20 mouse cellular contexts compared by ENCODE assay signal in genomic region chr11:95621541-95622130, GRCm38 (mm10). TPM values are rescaled to one million over a fixed set of nuclear protein-coding genes. Genes with fewer than 3 reads are reported as not detected.
DNase-seq lines count a peak whose midpoint lies in the region; ATAC-seq and TF ChIP-seq lines count a peak whose summit lies in the region.
"Had no signal": no experiment of that assay in that cellular context is flagged by ENCODE, and none has a peak within 500 bp of the region (broad histone marks: within the 10 kb centered on the region; RNA-seq: fewer than 3 reads in every experiment).

No protein-coding gene starts in this region.

- H3K4me1 ChIP-seq in intestine, embryonic 15.5 days (replicated peaks), result peaks cover 21% of the 10 kb centered on the region
- H3K4me1 ChIP-seq in intestine, postnatal 0 days (replicated peaks; ENCODE audit: control insufficient read depth, insufficient read depth, low read length), result no peaks in the 10 kb centered on the region
- peaks cover 23% of the 10 kb centered on the region for H3K4me1 ChIP-seq in ES-Bruce4 (ENCODE audit: control insufficient read depth, insufficient read depth, low read length)
- H3K4me1 ChIP-seq in limb, embryonic 10.5 days, result peaks cover 69% of the 10 kb centered on the region

- H3K4me3 ChIP-seq in intestine, embryonic 15.5 days (replicated peaks), result no peak overlapping the region
- no peak overlapping the region for H3K4me3 ChIP-seq in intestine, postnatal 0 days (ENCODE audit: low read depth, low read length)
- peak overlapping the region; percentile 50 for H3K4me3 ChIP-seq in ES-Bruce4 (ENCODE audit: low read depth, low read length)
- H3K4me3 ChIP-seq in limb, embryonic 10.5 days, result no peak overlapping the region
- H3K4me3 ChIP-seq: embryonic facial prominence, embryonic 15.5 days; heart, embryonic 15.5 days had no signal

- no peak for TF ChIP-seq POLR2A in ES-Bruce4 (IDR thresholded peaks at IDR 0.05; ENCODE audit: insufficient read depth, low read length)

- peak overlapping the region; percentile 25; the same call in 1 of the 2 replicates for H3K27ac ChIP-seq in intestine, embryonic 15.5 days
- no peak overlapping the region for H3K27ac ChIP-seq in intestine, postnatal 0 days (ENCODE audit: low read depth, low read length)
- peak overlapping the region; percentile 93 for H3K27ac ChIP-seq in ES-Bruce4 (ENCODE audit: insufficient read depth, low read length)
- peak overlapping the region; percentile 79 for H3K27ac ChIP-seq in limb, embryonic 10.5 days
- H3K27ac ChIP-seq: embryonic facial prominence, embryonic 15.5 days; heart, embryonic 15.5 days had no signal

- peak; percentile 80 for DNase-seq in R1 (ENCODE audit: low read depth, low spot score)
- DNase-seq in limb, embryonic 10.5 days (ENCODE audit: low spot score), result no peak
- no peak for DNase-seq in testis, postnatal 14 days (ENCODE audit: low spot score)
- no peak for DNase-seq in adrenal gland, postnatal 10 days
- DNase-seq in T-cell, adult 2 months (ENCODE audit: low spot score), result no peak
- DNase-seq: adrenal gland, adult 2 months; cerebellum, adult 8-10 months; layer of hippocampus, postnatal 36 days; lung, adult 18-20 months; lung, postnatal 36 days; right cerebral cortex, postnatal 4 days; thymus, postnatal 4 days had no signal

- no peaks in the 10 kb centered on the region for H3K36me3 ChIP-seq in intestine, embryonic 15.5 days
- H3K36me3 ChIP-seq in intestine, postnatal 0 days (ENCODE audit: control insufficient read depth, insufficient read depth), result no peaks in the 10 kb centered on the region
- H3K36me3 ChIP-seq in ES-Bruce4 (ENCODE audit: control insufficient read depth, insufficient read depth, low read length, poor library complexity, severe bottlenecking), result no peaks in the 10 kb centered on the region
- H3K36me3 ChIP-seq in limb, embryonic 10.5 days, result no peaks in the 10 kb centered on the region
- H3K36me3 ChIP-seq: embryonic facial prominence, embryonic 15.5 days; G1E; heart, embryonic 15.5 days had no signal

- peaks cover 3% of the 10 kb centered on the region; the same call in 1 of the 2 replicates for H3K27me3 ChIP-seq in intestine, embryonic 15.5 days (replicated peaks)
- H3K27me3 ChIP-seq in intestine, postnatal 0 days (replicated peaks; ENCODE audit: control insufficient read depth, insufficient read depth, low read length), result no peaks in the 10 kb centered on the region
- no peaks in the 10 kb centered on the region for H3K27me3 ChIP-seq in ES-Bruce4 (ENCODE audit: control insufficient read depth, insufficient read depth, low read length, poor library complexity, severe bottlenecking)
- peaks cover 59% of the 10 kb centered on the region for H3K27me3 ChIP-seq in limb, embryonic 10.5 days (ENCODE audit: low read depth, poor library complexity, severe bottlenecking)

- WGBS in intestine, embryonic 15.5 days, result 42% methylated on average over 9 of the region's 9 CpGs
- WGBS in intestine, postnatal 0 days, result 41% methylated on average over 9 of the region's 9 CpGs
- WGBS in limb, embryonic 10.5 days, result 16% methylated on average over 9 of the region's 9 CpGs

- no peak overlapping the region for H3K9ac ChIP-seq in intestine, embryonic 15.5 days
- H3K9ac ChIP-seq in intestine, postnatal 0 days (ENCODE audit: low read depth, low read length), result no peak overlapping the region
- H3K9ac ChIP-seq in ES-Bruce4 (ENCODE audit: low read depth, poor library complexity, severe bottlenecking), result peak overlapping the region; percentile 66
- H3K9ac ChIP-seq: embryonic facial prominence, embryonic 15.5 days; heart, embryonic 15.5 days had no signal

- H3K9me3 ChIP-seq in intestine, embryonic 15.5 days, result no peaks in the 10 kb centered on the region
- H3K9me3 ChIP-seq in intestine, postnatal 0 days (ENCODE audit: control insufficient read depth), result no peaks in the 10 kb centered on the region
- no peaks in the 10 kb centered on the region for H3K9me3 ChIP-seq in ES-Bruce4 (replicated peaks; ENCODE audit: control insufficient read depth, insufficient read depth, low read length, poor library complexity, severe bottlenecking)
- no peaks in the 10 kb centered on the region for H3K9me3 ChIP-seq in limb, embryonic 10.5 days (replicated peaks)
- H3K9me3 ChIP-seq: embryonic facial prominence, embryonic 15.5 days; G1E; heart, embryonic 15.5 days had no signal

- peak; percentile 91 for TF ChIP-seq EP300 in ES-Bruce4 (IDR thresholded peaks at IDR 0.05; ENCODE audit: insufficient read depth, low read depth, low read length)

- H3K4me2 ChIP-seq in intestine, embryonic 15.5 days (replicated peaks), result no peak overlapping the region
- no peak overlapping the region for H3K4me2 ChIP-seq in intestine, postnatal 0 days (replicated peaks; ENCODE audit: low read depth)
- H3K4me2 ChIP-seq: embryonic facial prominence, embryonic 15.5 days; heart, embryonic 15.5 days; liver, embryonic 11.5 days had no signal

- no peak for ATAC-seq in intestine, embryonic 15.5 days
- ATAC-seq in intestine, postnatal 0 days, result no peak

- no peak for TF ChIP-seq CTCF in intestine, postnatal 0 days (IDR thresholded peaks at IDR 0.05; ENCODE audit: low read depth)
- no peak for TF ChIP-seq CTCF in ES-Bruce4 (IDR thresholded peaks at IDR 0.05; ENCODE audit: low read depth, low read length)

RNA-seq across cellular contexts. Expression of gene Ngfr, which starts 34.1 kb away (rescaled TPM):
- 14.5 and 15.8 TPM in 2 replicates for polyA plus RNA-seq in intestine, embryonic 15.5 days (2015; fragmentation: Nextera tagmentation; extraction: Ambion mirVana)
- polyA plus RNA-seq in intestine, postnatal 0 days (2015; fragmentation: Nextera tagmentation; extraction: Ambion mirVana), result 7.2 and 7.4 TPM in 2 replicates
- polyA plus RNA-seq in ES-Bruce4 (2011; ENCODE audit: insufficient read depth, insufficient read length, low read depth, missing spikeins), result 2.0 and 2.2 TPM in 2 replicates
- polyA plus RNA-seq in limb, embryonic 10.5 days (2016; fragmentation: Nextera tagmentation; extraction: Ambion mirVana), result 9.7 and 16.3 TPM in 2 replicates
- 10 to 100 TPM; 12.6 to 23.8 TPM for total RNA-seq in adrenal gland, postnatal 10 days (2021)
- total RNA-seq: common myeloid progenitor, adult 5-6 weeks had no signal
- polyA plus RNA-seq: G1E had no signal

RNA-seq across cellular contexts. Expression of gene Phb, which starts 45.1 kb away (rescaled TPM):
- 305 and 328 TPM in 2 replicates for polyA plus RNA-seq in intestine, embryonic 15.5 days (2015; fragmentation: Nextera tagmentation; extraction: Ambion mirVana)
- 133 and 147 TPM in 2 replicates for polyA plus RNA-seq in intestine, postnatal 0 days (2015; fragmentation: Nextera tagmentation; extraction: Ambion mirVana)
- 255 and 274 TPM in 2 replicates for polyA plus RNA-seq in ES-Bruce4 (2011; ENCODE audit: insufficient read depth, insufficient read length, low read depth, missing spikeins)
- polyA plus RNA-seq in limb, embryonic 10.5 days (2016; fragmentation: Nextera tagmentation; extraction: Ambion mirVana), result 293 and 361 TPM in 2 replicates
- total RNA-seq in adrenal gland, postnatal 10 days (2021), result 100 to 1,000 TPM; 341 to 361 TPM
